In genomic region chr2:165077055-165077454, GRCm38 (mm10) we compare ENCODE assay signal across 17 mouse cellular contexts. TPM values are rescaled to one million over a fixed set of nuclear protein-coding genes. Genes with fewer than 3 reads are reported as not detected.
A peak's percentile ranks its signal among the peaks of the same experiment; 100 is the strongest.
DNase-seq lines count a peak whose midpoint lies in the region; ATAC-seq lines count a peak whose summit lies in the region.
"Had no signal": no experiment of that assay in that cellular context is flagged by ENCODE, and none has a peak within 500 bp of the region (broad histone marks: within the 10 kb centered on the region; RNA-seq: fewer than 3 reads in every experiment).

No protein-coding gene starts in this region.

- 1% methylated on average over 9 of the region's 9 CpGs for WGBS in forebrain, embryonic 10.5 days
- 4% methylated on average over 9 of the region's 9 CpGs for WGBS in hindbrain, embryonic 13.5 days
- WGBS in midbrain, embryonic 13.5 days, result 3% methylated on average over 9 of the region's 9 CpGs

- H3K9me3 ChIP-seq in forebrain, embryonic 10.5 days, result no peaks in the 10 kb centered on the region
- H3K9me3 ChIP-seq in hindbrain, embryonic 13.5 days, result no peaks in the 10 kb centered on the region
- H3K9me3 ChIP-seq in midbrain, embryonic 13.5 days, result no peaks in the 10 kb centered on the region
- H3K9me3 ChIP-seq: heart, embryonic 15.5 days had no signal

- peak overlapping the region; percentile 56 for H3K27ac ChIP-seq in forebrain, embryonic 10.5 days
- H3K27ac ChIP-seq in hindbrain, embryonic 13.5 days, result peak overlapping the region; percentile 55
- peak overlapping the region; percentile 54; the same call in 1 of the 2 replicates for H3K27ac ChIP-seq in midbrain, embryonic 13.5 days
- H3K27ac ChIP-seq: heart, embryonic 15.5 days; liver, embryonic 14.5 days had no signal

- ATAC-seq in hindbrain, embryonic 13.5 days (ENCODE audit: low FRiP score), result peak; percentile 29
- ATAC-seq in midbrain, embryonic 13.5 days, result peak; percentile 67
- ATAC-seq: CD4-positive, CD25-positive, alpha-beta regulatory T cell, adult 4 months; intestine, embryonic 16.5 days had no signal

- DNase-seq in MN1 (ENCODE audit: low spot score), result peak; percentile 54
- peak; percentile 54 for DNase-seq in forebrain, embryonic 10.5 days (ENCODE audit: extremely low spot score, low spot score)
- DNase-seq in lung, postnatal 10 days, result no peak
- no peak for DNase-seq in layer of hippocampus, postnatal 36 days
- no peak for DNase-seq in adrenal gland, postnatal 25 days
- no peak for DNase-seq in thymus, postnatal 25 days
- DNase-seq: gastrocnemius, postnatal 36 days; kidney, postnatal 4 days; lung, postnatal 4 days; spleen, adult 18-20 months had no signal

- H3K4me2 ChIP-seq in hindbrain, embryonic 13.5 days, result peak overlapping the region; percentile 11; the same call in 1 of the 2 replicates
- H3K4me2 ChIP-seq in midbrain, embryonic 13.5 days (replicated peaks), result peak overlapping the region; percentile 26
- H3K4me2 ChIP-seq: heart, embryonic 15.5 days had no signal

- peaks cover 100% of the 10 kb centered on the region for H3K27me3 ChIP-seq in forebrain, embryonic 10.5 days (ENCODE audit: poor library complexity, severe bottlenecking)
- H3K27me3 ChIP-seq in hindbrain, embryonic 13.5 days, result peaks cover 82% of the 10 kb centered on the region
- peaks cover 57% of the 10 kb centered on the region for H3K27me3 ChIP-seq in midbrain, embryonic 13.5 days

- H3K4me3 ChIP-seq in forebrain, embryonic 10.5 days, result peak overlapping the region; percentile 23; the same call in 1 of the 2 replicates
- H3K4me3 ChIP-seq in hindbrain, embryonic 13.5 days, result no peak overlapping the region
- no peak overlapping the region for H3K4me3 ChIP-seq in midbrain, embryonic 13.5 days (replicated peaks)
- H3K4me3 ChIP-seq: heart, embryonic 15.5 days had no signal

- peaks cover 59% of the 10 kb centered on the region for H3K4me1 ChIP-seq in forebrain, embryonic 10.5 days
- peaks cover 62% of the 10 kb centered on the region for H3K4me1 ChIP-seq in hindbrain, embryonic 13.5 days (replicated peaks)
- peaks cover 61% of the 10 kb centered on the region for H3K4me1 ChIP-seq in midbrain, embryonic 13.5 days (replicated peaks)

- H3K9ac ChIP-seq in hindbrain, embryonic 13.5 days, result peak overlapping the region; percentile 43; the same call in 1 of the 2 replicates
- 0 out of 2 replicates have a peak overlapping the region, but pooled peaks have one; percentile 24 for H3K9ac ChIP-seq in midbrain, embryonic 13.5 days (replicated peaks)
- H3K9ac ChIP-seq: heart, embryonic 15.5 days; liver, embryonic 14.5 days had no signal

- H3K36me3 ChIP-seq in forebrain, embryonic 10.5 days (replicated peaks), result no peaks in the 10 kb centered on the region
- H3K36me3 ChIP-seq in hindbrain, embryonic 13.5 days, result no peaks in the 10 kb centered on the region
- no peaks in the 10 kb centered on the region for H3K36me3 ChIP-seq in midbrain, embryonic 13.5 days
- H3K36me3 ChIP-seq: heart, embryonic 15.5 days had no signal

RNA-seq across cellular contexts. Expression of gene 1700025C18Rik, which starts 13.5 kb away (rescaled TPM):
- polyA plus RNA-seq in forebrain, embryonic 10.5 days (2016; fragmentation: Nextera tagmentation; extraction: Ambion mirVana), result not detected in 2 replicates
- not detected in 2 replicates for polyA plus RNA-seq in hindbrain, embryonic 13.5 days (2015; fragmentation: Nextera tagmentation; extraction: Ambion mirVana)
- polyA plus RNA-seq in midbrain, embryonic 13.5 days (2015; fragmentation: Nextera tagmentation; extraction: Ambion mirVana), result not detected in 2 replicates
- not detected for total RNA-seq in layer of hippocampus, postnatal 36 days (2021)
- total RNA-seq in adrenal gland, postnatal 25 days (2021), result not detected in 2 replicates
- total RNA-seq: gastrocnemius, postnatal 36 days; left cerebral cortex, adult 8-10 months had no signal
- polyA plus RNA-seq: CD4-positive, CD25-positive, alpha-beta regulatory T cell, adult 4 months; heart, embryonic 15.5 days; intestine, embryonic 16.5 days; liver, embryonic 14.5 days had no signal

RNA-seq across cellular contexts. Expression of gene Cd40, which starts 21.6 kb away (rescaled TPM):
- polyA plus RNA-seq in forebrain, embryonic 10.5 days (2016; fragmentation: Nextera tagmentation; extraction: Ambion mirVana), result 4.4 and 5.6 TPM in 2 replicates
- polyA plus RNA-seq in hindbrain, embryonic 13.5 days (2015; fragmentation: Nextera tagmentation; extraction: Ambion mirVana), result 8.1 and 8.6 TPM in 2 replicates
- 7.6 and 8.6 TPM in 2 replicates for polyA plus RNA-seq in midbrain, embryonic 13.5 days (2015; fragmentation: Nextera tagmentation; extraction: Ambion mirVana)
- 1 to 10 TPM in 1 of 2 experiments, under 1 TPM in 1; 0.77 to 1.3 TPM for total RNA-seq in layer of hippocampus, postnatal 36 days (2021)
- total RNA-seq in adrenal gland, postnatal 25 days (2021), result 2.1 and 3.9 TPM in 2 replicates

RNA-seq across cellular contexts. Expression of gene Ncoa5, which starts 42.4 kb away (rescaled TPM):
- 101 and 103 TPM in 2 replicates for polyA plus RNA-seq in forebrain, embryonic 10.5 days (2016; fragmentation: Nextera tagmentation; extraction: Ambion mirVana)
- 119 and 128 TPM in 2 replicates for polyA plus RNA-seq in hindbrain, embryonic 13.5 days (2015; fragmentation: Nextera tagmentation; extraction: Ambion mirVana)
- polyA plus RNA-seq in midbrain, embryonic 13.5 days (2015; fragmentation: Nextera tagmentation; extraction: Ambion mirVana), result 132 and 137 TPM in 2 replicates
- total RNA-seq in layer of hippocampus, postnatal 36 days (2021), result 10 to 100 TPM; 56.8 to 66.3 TPM
- 34.1 and 46.2 TPM in 2 replicates for total RNA-seq in adrenal gland, postnatal 25 days (2021)

Comparison
In these comparisons a context has a peak if more than half of its experiments do, and no peak if none do; other contexts are left out.
1. DNase-seq: peak in MN1 (single experiment) and forebrain, embryonic 10.5 days (single experiment); none in lung, postnatal 10 days (single experiment), layer of hippocampus, postnatal 36 days (0 of 2), adrenal gland, postnatal 25 days (single experiment) and thymus, postnatal 25 days (single experiment).
2. Peak in every context shown above with its lines, with median percentiles within 50 percentile points of each other: H3K27ac ChIP-seq.